Mouse (Mus musculus): ENCODE results near the gene Serpina3n. TPM values are rescaled to one million over a fixed set of nuclear protein-coding genes. Genes with fewer than 3 reads are reported as not detected.
"Not testable (repeated sequence)": the region's sequence is repeated elsewhere in the genome, so short reads cannot be mapped to it uniquely, and the experiment has no call there.

Gene Serpina3n
- polyA plus RNA-seq (2012; rRNA removed): 7.0 and 12.6 TPM in 2 replicates

DNA sequence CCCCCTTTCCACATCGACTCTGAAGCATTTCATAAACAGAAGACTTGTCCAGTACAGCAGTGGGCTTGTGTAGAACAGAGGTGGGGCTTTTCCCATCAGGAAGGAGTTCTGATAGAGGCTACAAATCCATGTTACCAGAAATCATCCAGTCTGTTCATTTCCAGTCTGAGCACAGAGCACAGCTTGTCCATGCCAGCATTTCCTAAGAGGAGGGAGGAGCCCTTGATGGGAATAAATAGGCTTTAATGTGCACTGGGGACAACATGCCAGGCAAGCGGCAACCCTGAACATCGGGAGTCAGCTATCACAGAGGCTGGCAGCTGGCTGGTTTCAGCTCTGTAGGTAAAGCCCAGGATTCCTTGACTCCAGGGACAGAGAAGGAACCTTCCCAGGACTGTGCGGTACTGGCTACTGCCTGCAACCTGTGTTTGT, at the start of gene Serpina3n:
Serpina3n (plus strand) TSS at position 276 of the 432 bp plus-strand sequence.
- no peak within 1 kb of the TSS; the same call in 1 of the 2 replicates for H3K27ac ChIP-seq (ENCODE audit: insufficient read depth, low read depth, low read length)
- H3K4me3 ChIP-seq (ENCODE audit: low read depth, low read length): peak within 1 kb of the TSS; percentile 16; the same call in 1 of the 2 replicates
- H3K4me1 ChIP-seq (ENCODE audit: control insufficient read depth, insufficient read depth, insufficient read length, low read length): no peaks in the 10 kb centered on the region
- no peaks in the 10 kb centered on the region for H3K27me3 ChIP-seq (ENCODE audit: control insufficient read depth, insufficient read depth, low read length)
- H3K36me3 ChIP-seq (ENCODE audit: control insufficient read depth, insufficient read depth, low read length): no peaks in the 10 kb centered on the region
- 44% methylated on average over 4 of the region's 4 CpGs for WGBS
- no peak for TF ChIP-seq CTCF (IDR thresholded peaks at IDR 0.05; ENCODE audit: extremely low read depth, insufficient read length, insufficient replicate concordance, low read depth, low read length)
- TF ChIP-seq POLR2A (IDR thresholded peaks at IDR 0.05; ENCODE audit: low read depth, low read length): no peak

- Histone ChIP-seq H3K27ac (ENCODE audit: insufficient read depth, low read depth, low read length) (no peak overlapping the region), H3K36me3 (ENCODE audit: control insufficient read depth, insufficient read depth, low read length) (no peaks in the 10 kb centered on the region), H3K27me3 (ENCODE audit: control insufficient read depth, insufficient read depth, low read length) (no peaks in the 10 kb centered on the region), H3K4me1 (ENCODE audit: control insufficient read depth, insufficient read depth, insufficient read length, low read length) (no peaks in the 10 kb centered on the region), H3K4me3 (ENCODE audit: low read depth, low read length) (no peak overlapping the region)
- 78% methylated on average over 3 of the region's 3 CpGs for WGBS
- TF ChIP-seq POLR2A (IDR thresholded peaks at IDR 0.05; ENCODE audit: low read depth, low read length): no peak
- TF ChIP-seq CTCF (IDR thresholded peaks at IDR 0.05; ENCODE audit: extremely low read depth, insufficient read length, insufficient replicate concordance, low read depth, low read length): no peak
These were observed 36.5 kb upstream of the Serpina3n start for GRCm38 (mm10) chr12:104369986-104370385.

DNA sequence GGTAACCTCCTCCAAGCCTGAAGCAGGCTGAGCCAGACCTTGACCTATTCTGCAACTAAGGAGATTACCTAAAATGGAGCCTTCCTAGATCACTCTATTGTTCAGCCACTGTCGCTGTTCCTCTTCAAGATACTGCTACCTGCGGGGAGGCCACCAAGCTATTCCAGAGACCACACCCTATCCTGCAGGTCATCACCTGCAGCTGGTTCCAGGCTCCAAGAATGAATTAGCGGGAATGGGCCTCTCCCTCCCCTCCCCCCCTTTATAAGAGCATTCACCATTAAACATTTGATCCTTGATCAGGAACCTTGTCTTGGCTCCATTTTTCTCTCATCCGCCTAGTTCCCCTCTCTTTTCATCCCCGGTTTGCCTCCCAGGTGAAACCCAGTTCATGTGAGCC, 29.4 kb upstream of the Serpina3n start:
- H3K4me3 ChIP-seq (ENCODE audit: low read depth, low read length): not testable (repeated sequence)
- 78% methylated on average over 5 of the region's 5 CpGs for WGBS

GRCm38 (mm10) chr12:104378351-104378750, 28.2 kb upstream of the Serpina3n start:
- WGBS: 48% methylated on average over 2 of the region's 2 CpGs

More for the DNA sequence above, 29.4 kb upstream of the Serpina3n start:
- not testable (repeated sequence) for H3K4me1 ChIP-seq (ENCODE audit: control insufficient read depth, insufficient read depth, insufficient read length, low read length); H3K27me3 ChIP-seq (ENCODE audit: control insufficient read depth, insufficient read depth, low read length); H3K27ac ChIP-seq (ENCODE audit: insufficient read depth, low read depth, low read length); H3K36me3 ChIP-seq (ENCODE audit: control insufficient read depth, insufficient read depth, low read length)

GRCm38 (mm10) chr12:104378815-104379214, 27.7 kb upstream of the Serpina3n start:
- H3K36me3 ChIP-seq (ENCODE audit: control insufficient read depth, insufficient read depth, low read length); H3K4me3 ChIP-seq (ENCODE audit: low read depth, low read length); H3K27ac ChIP-seq (ENCODE audit: insufficient read depth, low read depth, low read length); H3K27me3 ChIP-seq (ENCODE audit: control insufficient read depth, insufficient read depth, low read length); H3K4me1 ChIP-seq (ENCODE audit: control insufficient read depth, insufficient read depth, insufficient read length, low read length): not testable (repeated sequence)
- WGBS: 59% methylated on average over 5 of the region's 5 CpGs

More at GRCm38 (mm10) chr12:104378351-104378750, 28.2 kb upstream of the Serpina3n start:
- not testable (repeated sequence) for H3K36me3 ChIP-seq (ENCODE audit: control insufficient read depth, insufficient read depth, low read length); H3K27me3 ChIP-seq (ENCODE audit: control insufficient read depth, insufficient read depth, low read length); H3K4me1 ChIP-seq (ENCODE audit: control insufficient read depth, insufficient read depth, insufficient read length, low read length); H3K4me3 ChIP-seq (ENCODE audit: low read depth, low read length); H3K27ac ChIP-seq (ENCODE audit: insufficient read depth, low read depth, low read length)

DNA sequence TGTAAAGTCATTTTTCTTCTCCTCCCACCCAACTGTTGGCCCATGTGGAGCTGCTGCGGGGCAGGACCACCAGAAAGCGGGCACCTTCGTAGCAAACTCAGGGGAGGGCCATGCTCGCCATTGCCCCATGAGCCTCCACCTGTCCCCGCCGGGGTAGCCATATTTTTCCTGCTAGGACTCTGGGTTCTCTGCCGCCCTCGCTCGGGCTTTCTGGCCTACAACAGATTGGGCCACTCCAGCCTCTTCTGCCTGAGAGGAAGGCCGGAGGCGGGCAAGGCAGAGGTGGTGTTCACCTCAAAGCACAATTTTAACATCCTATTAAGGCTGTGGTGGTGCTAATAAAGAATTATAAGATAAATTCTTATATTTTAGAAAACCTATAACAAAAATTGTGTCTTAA, 26.7 kb upstream of the Serpina3n start:
- 95% methylated on average over 11 of the region's 11 CpGs for WGBS

GRCm38 (mm10) chr12:104381071-104381604, 25.4 kb upstream of the Serpina3n start:
- H3K4me1 ChIP-seq (ENCODE audit: control insufficient read depth, insufficient read depth, insufficient read length, low read length); H3K36me3 ChIP-seq (ENCODE audit: control insufficient read depth, insufficient read depth, low read length); H3K27me3 ChIP-seq (ENCODE audit: control insufficient read depth, insufficient read depth, low read length); H3K27ac ChIP-seq (ENCODE audit: insufficient read depth, low read depth, low read length); H3K4me3 ChIP-seq (ENCODE audit: low read depth, low read length): not testable (repeated sequence)
- WGBS: 90% methylated on average over 8 of the region's 8 CpGs

More for the DNA sequence above, 26.7 kb upstream of the Serpina3n start:
- TF ChIP-seq CTCF (IDR thresholded peaks at IDR 0.05; ENCODE audit: extremely low read depth, insufficient read length, insufficient replicate concordance, low read depth, low read length) (no peak), POLR2A (IDR thresholded peaks at IDR 0.05; ENCODE audit: low read depth, low read length) (no peak)
- Histone ChIP-seq H3K4me1 (ENCODE audit: control insufficient read depth, insufficient read depth, insufficient read length, low read length) (no peaks in the 10 kb centered on the region), H3K4me3 (ENCODE audit: low read depth, low read length) (no peak overlapping the region), H3K27ac (ENCODE audit: insufficient read depth, low read depth, low read length) (no peak overlapping the region), H3K27me3 (ENCODE audit: control insufficient read depth, insufficient read depth, low read length) (no peaks in the 10 kb centered on the region), H3K36me3 (ENCODE audit: control insufficient read depth, insufficient read depth, low read length) (no peaks in the 10 kb centered on the region)

GRCm38 (mm10) chr12:104385987-104386386, 20.5 kb upstream of the Serpina3n start:
- H3K4me1 ChIP-seq (ENCODE audit: control insufficient read depth, insufficient read depth, insufficient read length, low read length); H3K27me3 ChIP-seq (ENCODE audit: control insufficient read depth, insufficient read depth, low read length); H3K27ac ChIP-seq (ENCODE audit: insufficient read depth, low read depth, low read length); H3K4me3 ChIP-seq (ENCODE audit: low read depth, low read length); H3K36me3 ChIP-seq (ENCODE audit: control insufficient read depth, insufficient read depth, low read length): not testable (repeated sequence)

- H3K4me1 ChIP-seq (ENCODE audit: control insufficient read depth, insufficient read depth, insufficient read length, low read length); H3K27ac ChIP-seq (ENCODE audit: insufficient read depth, low read depth, low read length); H3K36me3 ChIP-seq (ENCODE audit: control insufficient read depth, insufficient read depth, low read length); H3K4me3 ChIP-seq (ENCODE audit: low read depth, low read length); H3K27me3 ChIP-seq (ENCODE audit: control insufficient read depth, insufficient read depth, low read length): not testable (repeated sequence)
- WGBS: 54% methylated on average over 2 of the region's 2 CpGs
These were observed 19.7 kb upstream of the Serpina3n start for GRCm38 (mm10) chr12:104386878-104387277.

Measured in small intestine, adult 2 months (tissue).